Mouse (Mus musculus) myocyte (in vitro differentiated cells): ENCODE measurements around the gene Gal3st3. TPM values are rescaled to one million over a fixed set of nuclear protein-coding genes. Genes with fewer than 3 reads are reported as not detected.

Experiments used
- H3K27me3 ChIP-seq: one replicate; pipeline ENCODE4 v1.6.1; 2011; ENCODE audit not compliant: control insufficient read depth, insufficient read depth, insufficient read length
- H3K36me3 ChIP-seq: one replicate; pipeline ENCODE4 v1.6.1; 2011; ENCODE audit not compliant: control insufficient read depth, insufficient read depth
- H3K4me2 ChIP-seq: one replicate; pipeline ENCODE4 v1.6.1; 2011; ENCODE audit warnings: low read depth, control low read depth
- H3K4me3 ChIP-seq: one replicate; pipeline ENCODE4 v1.5.1; 2011; ENCODE audit warnings: mild to moderate bottlenecking, control low read depth, moderate library complexity
- H3K79me2 ChIP-seq: one replicate; pipeline ENCODE4 v1.6.1; 2011; ENCODE audit not compliant: control insufficient read depth, insufficient read depth
- H3ac ChIP-seq: one replicate; pipeline ENCODE4 v1.6.1; 2011; ENCODE audit not compliant: control insufficient read depth, insufficient read length
- CEBPB ChIP-seq: IDR thresholded peaks from 2 replicates; pipeline ENCODE4 v1.6.1; 2011; ENCODE audit warnings: mild to moderate bottlenecking, moderate library complexity; ENCODE audit not compliant: poor library complexity, insufficient read depth, severe bottlenecking
- E2F4 ChIP-seq: IDR thresholded peaks from one replicate; pipeline ENCODE4 v1.6.1; 2011; ENCODE audit warnings: mild to moderate bottlenecking, control low read depth, moderate library complexity; ENCODE audit not compliant: insufficient read depth
- MAX ChIP-seq: IDR thresholded peaks from one replicate; pipeline ENCODE4 v1.6.1; 2011; ENCODE audit warnings: low read depth, mild to moderate bottlenecking, control low read depth
- MYOD1 ChIP-seq, 3 experiments: IDR thresholded peaks; one replicate each; pipeline ENCODE4 v1.6.1; 2011; ENCODE audit warnings: control low read depth in 2 of 3, low read depth in 2 of 3, mild to moderate bottlenecking in 2 of 3, moderate library complexity in 1 of 3; ENCODE audit not compliant: insufficient read length in 2 of 3, control insufficient read depth in 1 of 3
- MYOG ChIP-seq, 3 experiments: IDR thresholded peaks; one replicate each; pipeline ENCODE4 v1.6.1; 2011; ENCODE audit warnings: control low read depth in 2 of 3, low read depth in 2 of 3, mild to moderate bottlenecking in 2 of 3; ENCODE audit not compliant: insufficient read length in 2 of 3, control insufficient read depth in 1 of 3, insufficient read depth in 1 of 3
- POLR2A ChIP-seq: IDR thresholded peaks from one replicate; pipeline ENCODE4 v1.6.1; 2011; ENCODE audit warnings: low read depth, mild to moderate bottlenecking, control low read depth, moderate library complexity; ENCODE audit not compliant: insufficient read length
- POLR2AphosphoS2 ChIP-seq: IDR thresholded peaks from one replicate; pipeline ENCODE4 v1.6.1; 2011; ENCODE audit warnings: low read depth, control low read depth; ENCODE audit not compliant: insufficient read length
- REST ChIP-seq: IDR thresholded peaks from one replicate; pipeline ENCODE4 v1.6.1; 2011; ENCODE audit warnings: mild to moderate bottlenecking, control low read depth, moderate library complexity; ENCODE audit not compliant: insufficient read depth, insufficient read length
- SRF ChIP-seq: IDR thresholded peaks from one replicate; pipeline ENCODE4 v1.6.1; 2011; ENCODE audit warnings: low read depth; ENCODE audit not compliant: control insufficient read depth, insufficient read length
- TCF12 ChIP-seq: IDR thresholded peaks from one replicate; pipeline ENCODE4 v1.6.1; 2011; ENCODE audit warnings: mild to moderate bottlenecking, control low read depth; ENCODE audit not compliant: poor library complexity, insufficient read depth, severe bottlenecking
- TCF3 ChIP-seq: IDR thresholded peaks from one replicate; pipeline ENCODE4 v1.6.1; 2011; ENCODE audit warnings: low read depth, control low read depth; ENCODE audit not compliant: insufficient read length
- USF1 ChIP-seq: IDR thresholded peaks from one replicate; pipeline ENCODE4 v1.6.1; 2011; ENCODE audit warnings: low read depth, mild to moderate bottlenecking, control low read depth, moderate library complexity
- polyA plus RNA-seq: library from polyadenylated mRNA; unstranded; fragments of >200 nt; fragmentation: generic; extraction: Trizol; gene quantifications from one replicate; pipeline ENCODE4 v1.2.1, GENCODE M21; 2012; ENCODE audit warnings: missing spikeins

Gal3st3 gene
- polyA plus RNA-seq, 1 experiment: 0.05 TPM

DNA sequence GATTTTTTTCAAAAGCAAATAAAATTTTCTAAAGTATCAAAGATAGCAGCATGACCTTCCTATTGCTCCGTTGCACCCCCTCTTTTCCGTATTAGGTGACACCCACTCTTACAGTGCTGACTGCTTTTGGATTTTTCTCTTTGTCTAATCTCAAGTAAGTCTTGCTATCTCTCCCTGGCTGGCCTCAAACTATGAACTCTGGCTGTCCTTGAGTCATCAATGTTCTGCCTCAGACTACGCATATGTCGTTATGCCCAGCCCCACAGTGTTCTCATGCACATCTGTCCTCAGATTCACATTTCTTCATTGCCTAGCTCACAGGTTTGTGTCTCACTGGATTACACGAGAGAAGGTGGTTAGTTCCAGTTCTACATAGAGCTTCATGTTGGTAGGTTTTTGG is 28.7 kb upstream of the Gal3st3 start:
- H3K4me2 ChIP-seq: no peak overlapping the region
- H3K27me3 ChIP-seq: no peaks in the 10 kb centered on the region
- no peak for TF ChIP-seq REST
- TF ChIP-seq E2F4: no peak
- TF ChIP-seq MYOG (IDR thresholded peaks at IDR 0.05; ENCODE audit: control insufficient read depth in 1 of 3, insufficient read depth in 1 of 3, insufficient read length in 2 of 3, low read depth in 2 of 3): no peak
- TF ChIP-seq POLR2A: no peak
- TF ChIP-seq POLR2AphosphoS2: no peak
- TF ChIP-seq CEBPB: no peak
- no peak for TF ChIP-seq USF1
- TF ChIP-seq MAX: no peak
- no peak for TF ChIP-seq SRF
- no peak for TF ChIP-seq TCF3
- TF ChIP-seq TCF12: no peak
- TF ChIP-seq MYOD1 (IDR thresholded peaks at IDR 0.05; ENCODE audit: control insufficient read depth in 1 of 3, insufficient read length in 2 of 3, low read depth in 2 of 3): no peak
- no peak overlapping the region for H3ac ChIP-seq
- no peak overlapping the region for H3K4me3 ChIP-seq
- peaks cover 4% of the 10 kb centered on the region for H3K36me3 ChIP-seq
- no peaks in the 10 kb centered on the region for H3K79me2 ChIP-seq

- H3K4me2 ChIP-seq: no peak overlapping the region
- H3K27me3 ChIP-seq: no peaks in the 10 kb centered on the region
- TF ChIP-seq CEBPB (no peak), SRF (no peak), TCF3 (no peak), REST (no peak), POLR2AphosphoS2 (no peak)
- peak overlapping the region; percentile 26 for H3K4me3 ChIP-seq
- H3ac ChIP-seq: no peak overlapping the region
- no peaks in the 10 kb centered on the region for H3K79me2 ChIP-seq
- H3K36me3 ChIP-seq: peaks cover 19% of the 10 kb centered on the region
Measured at GRCm38 (mm10) chr19:5271430-5271829, 26.7 kb upstream of the Gal3st3 start.

GRCm38 (mm10) chr19:5272326-5272795 is 25.8 kb upstream of the Gal3st3 start:
- peak overlapping the region; percentile 82 for H3ac ChIP-seq
- H3K4me2 ChIP-seq: peak overlapping the region; percentile 77
- H3K4me3 ChIP-seq: peak overlapping the region; percentile 26
- no peaks in the 10 kb centered on the region for H3K27me3 ChIP-seq
- H3K36me3 ChIP-seq: peaks cover 19% of the 10 kb centered on the region
- no peak for TF ChIP-seq CEBPB
- no peak for TF ChIP-seq MYOD1 (IDR thresholded peaks at IDR 0.05; ENCODE audit: control insufficient read depth in 1 of 3, insufficient read length in 2 of 3, low read depth in 2 of 3)
- no peak for TF ChIP-seq MAX
- no peak for TF ChIP-seq POLR2A
- no peak for TF ChIP-seq REST
- TF ChIP-seq TCF3: no peak
- TF ChIP-seq E2F4: no peak
- TF ChIP-seq POLR2AphosphoS2: no peak
- no peak for TF ChIP-seq MYOG (IDR thresholded peaks at IDR 0.05; ENCODE audit: control insufficient read depth in 1 of 3, insufficient read depth in 1 of 3, insufficient read length in 2 of 3, low read depth in 2 of 3)
- TF ChIP-seq SRF: no peak
- TF ChIP-seq USF1: no peak
- TF ChIP-seq TCF12: no peak
- H3K79me2 ChIP-seq: no peaks in the 10 kb centered on the region

- peaks cover 24% of the 10 kb centered on the region for H3K36me3 ChIP-seq
- no peak for TF ChIP-seq E2F4
- no peak for TF ChIP-seq MYOG (IDR thresholded peaks at IDR 0.05; ENCODE audit: control insufficient read depth in 1 of 3, insufficient read depth in 1 of 3, insufficient read length in 2 of 3, low read depth in 2 of 3)
- TF ChIP-seq MYOD1 (IDR thresholded peaks at IDR 0.05; ENCODE audit: control insufficient read depth in 1 of 3, insufficient read length in 2 of 3, low read depth in 2 of 3): peak in 1 of 3 experiments; percentile 23
- no peak for TF ChIP-seq SRF
- no peak for TF ChIP-seq REST
- TF ChIP-seq TCF3: no peak
- TF ChIP-seq CEBPB: no peak
- TF ChIP-seq POLR2AphosphoS2: peak; percentile 85
- peak; percentile 90 for TF ChIP-seq POLR2A
- no peak for TF ChIP-seq USF1
- no peak for TF ChIP-seq MAX
- TF ChIP-seq TCF12: no peak
- H3K4me3 ChIP-seq: peak within 1 kb of the TSS; percentile 26
- H3K27me3 ChIP-seq: no peaks in the 10 kb centered on the region
- peak within 1 kb of the TSS; percentile 77 for H3K4me2 ChIP-seq
- peak within 1 kb of the TSS; percentile 82 for H3ac ChIP-seq
- H3K79me2 ChIP-seq: no peaks in the 10 kb centered on the region
Measured at GRCm38 (mm10) chr19:5272801-5273733, 25.1 kb upstream of the Gal3st3 start, which contains the start of gene Pacs1. TSS of gene Pacs1 (minus strand) at chr19:5273119.

- no peak for TF ChIP-seq E2F4
- no peak for TF ChIP-seq MYOG (IDR thresholded peaks at IDR 0.05; ENCODE audit: control insufficient read depth in 1 of 3, insufficient read depth in 1 of 3, insufficient read length in 2 of 3, low read depth in 2 of 3)
- no peak for TF ChIP-seq SRF
- TF ChIP-seq POLR2A: no peak
- no peak for TF ChIP-seq REST
- no peak for TF ChIP-seq POLR2AphosphoS2
- TF ChIP-seq TCF3: no peak
- no peak for TF ChIP-seq MAX
Measured at GRCm38 (mm10) chr19:5273916-5274315, 24.2 kb upstream of the Gal3st3 start.

More at GRCm38 (mm10) chr19:5273916-5274315, 24.2 kb upstream of the Gal3st3 start:
- Histone ChIP-seq H3K4me2 (peak overlapping the region; percentile 66), H3K79me2 (no peaks in the 10 kb centered on the region), H3ac (no peak overlapping the region), H3K27me3 (no peaks in the 10 kb centered on the region), H3K36me3 (peaks cover 31% of the 10 kb centered on the region), H3K4me3 (no peak overlapping the region)
